Mouse (Mus musculus) CH12.LX (cell line): ENCODE results near the gene Rnf144b. TPM values are rescaled to one million over a fixed set of nuclear protein-coding genes. Genes with fewer than 3 reads are reported as not detected.

Experiments used
- DNase-seq: peaks from one replicate; pipeline ENCODE4 v3.0.0-alpha.2; 2013; ENCODE audit errors: extremely low read depth
- H3K27ac ChIP-seq: 2 replicates; pipeline ENCODE4 v1.5.1; 2012; ENCODE audit warnings: low read depth, mild to moderate bottlenecking, control low read depth, moderate library complexity; ENCODE audit not compliant: insufficient read depth
- H3K27me3 ChIP-seq: replicated peaks from 2 replicates; pipeline ENCODE3; 2012; ENCODE audit warnings: inconsistent platforms
- H3K36me3 ChIP-seq, 2 experiments: replicated peaks in 1 of 2; 2 replicates each; pipeline versions ENCODE3 to v1.6.1; 2012; ENCODE audit warnings: inconsistent platforms in 1 of 2, low read length in 1 of 2, mild to moderate bottlenecking in 1 of 2, mixed read lengths in 1 of 2, moderate library complexity in 1 of 2; ENCODE audit not compliant: control insufficient read depth in 1 of 2, insufficient read depth in 1 of 2
- H3K4me1 ChIP-seq, 2 experiments: 2 replicates each; pipeline ENCODE4 v1.6.1; 2012; ENCODE audit warnings: inconsistent platforms in 1 of 2, moderate library complexity in 1 of 2; ENCODE audit not compliant: insufficient read depth in 2 of 2, control insufficient read depth in 1 of 2
- H3K4me2 ChIP-seq: 2 replicates; pipeline ENCODE4 v1.6.1; 2012; ENCODE audit warnings: low read depth, mild to moderate bottlenecking, control low read depth; ENCODE audit not compliant: poor library complexity, insufficient read depth, severe bottlenecking
- H3K4me3 ChIP-seq, 3 experiments: fragments of 150-350 bp in 1 of 3; sonication (generic) in 1 of 3; replicated peaks in 1 of 3; 2 replicates each; pipeline versions ENCODE3 to v1.5.1; 2011 to 2012; ENCODE audit warnings: low read depth in 2 of 3, low read length in 2 of 3, mild to moderate bottlenecking in 2 of 3, moderate library complexity in 2 of 3, control low read depth in 1 of 3, improper control_type of control experiment in 1 of 3, inconsistent platforms in 1 of 3, mixed read lengths in 1 of 3; ENCODE audit not compliant: poor library complexity in 1 of 3
- H3K79me2 ChIP-seq: replicated peaks from 2 replicates; pipeline ENCODE4 v1.6.1; 2012; ENCODE audit warnings: mild to moderate bottlenecking, moderate library complexity; ENCODE audit not compliant: control insufficient read depth, poor library complexity, insufficient read depth, severe bottlenecking; ENCODE audit errors: extremely low read depth
- H3K9ac ChIP-seq: 2 replicates; pipeline ENCODE4 v1.6.1; 2012; ENCODE audit warnings: low read depth, mild to moderate bottlenecking, control low read depth, moderate library complexity; ENCODE audit not compliant: insufficient read depth
- H3K9me3 ChIP-seq: replicated peaks from 2 replicates; pipeline ENCODE3; 2012; ENCODE audit warnings: low read length, inconsistent platforms, mixed read lengths
- BHLHE40 ChIP-seq: IDR thresholded peaks from 2 replicates; pipeline ENCODE4 v1.6.1; 2011; ENCODE audit warnings: mild to moderate bottlenecking, low read depth, low read length, improper control_type of control experiment
- CHD1 ChIP-seq: IDR thresholded peaks from 2 replicates; pipeline ENCODE4 v1.6.1; 2012; ENCODE audit warnings: low read depth, low read length, improper control_type of control experiment, inconsistent platforms
- CTCF ChIP-seq, 2 experiments: IDR thresholded peaks in 1 of 2; conservative IDR thresholded peaks in 1 of 2; 2 replicates each; pipeline ENCODE4 v1.5.1; 2011 to 2012; ENCODE audit warnings: low read depth in 2 of 2, low read length in 2 of 2, improper control_type of control experiment in 1 of 2, inconsistent platforms in 1 of 2, mild to moderate bottlenecking in 1 of 2, moderate library complexity in 1 of 2
- E2F4 ChIP-seq: IDR thresholded peaks from 2 replicates; pipeline ENCODE4 v1.6.1; 2011; ENCODE audit warnings: low read depth, low read length, improper control_type of control experiment; ENCODE audit not compliant: insufficient replicate concordance
- ELF1 ChIP-seq: IDR thresholded peaks from 2 replicates; pipeline ENCODE4 v1.6.1; 2014; ENCODE audit warnings: low read depth, mild to moderate bottlenecking, inconsistent platforms, low read length, improper control_type of control experiment
- EP300 ChIP-seq: IDR thresholded peaks from 2 replicates; pipeline ENCODE4 v1.6.1; 2011; ENCODE audit warnings: low read length, improper control_type of control experiment
- HCFC1 ChIP-seq: IDR thresholded peaks from 2 replicates; pipeline ENCODE4 v1.6.1; 2012; ENCODE audit warnings: low read depth, mild to moderate bottlenecking, inconsistent platforms, low read length, improper control_type of control experiment
- IRF4 ChIP-seq: IDR thresholded peaks from 2 replicates; pipeline ENCODE4 v1.6.1; 2014; ENCODE audit warnings: low read depth, mild to moderate bottlenecking, inconsistent platforms, low read length, improper control_type of control experiment
- JUN ChIP-seq: IDR thresholded peaks from 2 replicates; pipeline ENCODE4 v1.6.1; 2011; ENCODE audit warnings: low read depth, mild to moderate bottlenecking, low read length, improper control_type of control experiment, moderate library complexity; ENCODE audit not compliant: insufficient read depth
- JUND ChIP-seq: conservative IDR thresholded peaks from 2 replicates; pipeline ENCODE4 v1.6.1; 2011; ENCODE audit warnings: low read depth, low read length, improper control_type of control experiment
- MAFK ChIP-seq: IDR thresholded peaks from 2 replicates; pipeline ENCODE4 v1.6.1; 2011; ENCODE audit warnings: low read length, improper control_type of control experiment; ENCODE audit not compliant: insufficient replicate concordance
- MAX ChIP-seq: IDR thresholded peaks from 2 replicates; pipeline ENCODE4 v1.6.1; 2011; ENCODE audit warnings: low read length, improper control_type of control experiment
- MAZ ChIP-seq: IDR thresholded peaks from 2 replicates; pipeline ENCODE4 v1.6.1; 2012; ENCODE audit warnings: low read depth, mild to moderate bottlenecking, inconsistent platforms, low read length, improper control_type of control experiment, moderate library complexity
- NELFE ChIP-seq: IDR thresholded peaks from 2 replicates; pipeline ENCODE4 v1.6.1; 2011; ENCODE audit warnings: low read depth, low read length, improper control_type of control experiment
- PAX5 ChIP-seq: IDR thresholded peaks from 2 replicates; pipeline ENCODE4 v1.6.1; 2012; ENCODE audit warnings: low read length, inconsistent platforms, mixed read lengths
- POLR2A ChIP-seq: IDR thresholded peaks from 2 replicates; pipeline ENCODE4 v1.6.1; 2011; ENCODE audit warnings: low read depth, mild to moderate bottlenecking, improper control_type of control experiment, low read length
- POLR2AphosphoS2 ChIP-seq: IDR thresholded peaks from 2 replicates; pipeline ENCODE4 v1.6.1; 2011; ENCODE audit warnings: low read depth, low read length, improper control_type of control experiment
- RCOR1 ChIP-seq: conservative IDR thresholded peaks from 2 replicates; pipeline ENCODE4 v1.6.1; 2012; ENCODE audit warnings: low read depth, mild to moderate bottlenecking, inconsistent platforms, low read length, improper control_type of control experiment
- SIN3A ChIP-seq: IDR thresholded peaks from 2 replicates; pipeline ENCODE4 v1.6.1; 2012; ENCODE audit warnings: low read length, improper control_type of control experiment, inconsistent platforms
- SMC3 ChIP-seq: IDR thresholded peaks from 2 replicates; pipeline ENCODE4 v1.6.1; 2011; ENCODE audit warnings: low read depth, low read length, improper control_type of control experiment
- TBP ChIP-seq: conservative IDR thresholded peaks from 2 replicates; pipeline ENCODE4 v1.6.1; 2011; ENCODE audit warnings: low read depth, low read length, improper control_type of control experiment
- TCF12 ChIP-seq: IDR thresholded peaks from 2 replicates; pipeline ENCODE4 v1.6.1; 2014; ENCODE audit warnings: low read depth, mild to moderate bottlenecking, inconsistent platforms, low read length, improper control_type of control experiment
- UBTF ChIP-seq: IDR thresholded peaks from 2 replicates; pipeline ENCODE4 v1.6.1; 2012; ENCODE audit warnings: low read depth, mild to moderate bottlenecking, inconsistent platforms, low read length, improper control_type of control experiment, moderate library complexity
- USF1 ChIP-seq: IDR thresholded peaks from 2 replicates; pipeline ENCODE4 v1.6.1; 2014; ENCODE audit warnings: low read depth, mild to moderate bottlenecking, inconsistent platforms, low read length, improper control_type of control experiment
- USF2 ChIP-seq: conservative IDR thresholded peaks from 2 replicates; pipeline ENCODE4 v1.6.1; 2011; ENCODE audit warnings: low read depth, low read length, improper control_type of control experiment
- ZC3H11A ChIP-seq: IDR thresholded peaks from 2 replicates; pipeline ENCODE4 v1.6.1; 2012; ENCODE audit warnings: low read depth, mild to moderate bottlenecking, inconsistent platforms, low read length, improper control_type of control experiment
- ZKSCAN1 ChIP-seq: IDR thresholded peaks from 2 replicates; pipeline ENCODE4 v1.6.1; 2012; ENCODE audit warnings: low read depth, inconsistent platforms, low read length, improper control_type of control experiment, borderline replicate concordance
- ZMIZ1 ChIP-seq: IDR thresholded peaks from 2 replicates; pipeline ENCODE4 v1.6.1; 2012; ENCODE audit warnings: low read depth, mild to moderate bottlenecking, inconsistent platforms, low read length, improper control_type of control experiment
- ZNF384 ChIP-seq: IDR thresholded peaks from 2 replicates; pipeline ENCODE4 v1.6.1; 2012; ENCODE audit warnings: low read depth, low read length, improper control_type of control experiment, inconsistent platforms
- dilution Hi-C: fragments of 300-500 bp; cut with MboI; formaldehyde crosslinking; loops from 2 replicates; pipeline ENCODE4 v1.14.3; 2020; ENCODE audit warnings: low sequenced_read_pairs; ENCODE audit not compliant: extremely low pct_unique_long_range_greater_than_20kb, extremely low pct_ligation_motif_present
- in situ Hi-C: fragments of 300-500 bp; cut with MboI; formaldehyde crosslinking; loops from 3 replicates; pipeline ENCODE4 v1.14.3; 2019; ENCODE audit warnings: low sequenced_read_pairs, low pct_ligation_motif_present, low pct_unique_long_range_greater_than_20kb, mixed read lengths
- polyA plus RNA-seq: library from polyadenylated mRNA; unstranded; fragments of >175 nt; gene quantifications from 2 replicates; pipeline ENCODE4 v1.2.1, GENCODE M21; 2012; ENCODE audit warnings: low read depth; ENCODE audit not compliant: insufficient read length
- total RNA-seq, 2 experiments: library from RNA; depleted of rRNA; stranded (reverse); fragments of 300-350 nt in 1 of 2; fragments of >200 nt in 1 of 2; gene quantifications; 2 replicates each; pipeline ENCODE4 v1.2.3; 2012 to 2014

Rnf144b gene
- total and polyA plus RNA-seq, 3 experiments, result not detected

- Histone ChIP-seq H3K9ac (no peak overlapping the region), H3K4me2 (no peak overlapping the region), H3K9me3 (peaks cover 5% of the 10 kb centered on the region), H3K4me3 (no peak overlapping the region), H3K79me2 (no peaks in the 10 kb centered on the region), H3K36me3 (no peaks in the 10 kb centered on the region), H3K27ac (no peak overlapping the region), H3K4me1 (no peaks in the 10 kb centered on the region), H3K27me3 (peaks cover 2% of the 10 kb centered on the region)
- no peak for DNase-seq
- in situ Hi-C loops (no loop called here), dilution Hi-C loops (no loop called here)
- no peak for TF ChIP-seq JUND
- TF ChIP-seq ZMIZ1, result no peak
- TF ChIP-seq CHD1, result no peak
- TF ChIP-seq IRF4, result no peak
- no peak for TF ChIP-seq PAX5
- no peak for TF ChIP-seq HCFC1
- TF ChIP-seq USF1, result no peak
- TF ChIP-seq UBTF, result no peak
- no peak for TF ChIP-seq TBP
- TF ChIP-seq JUN, result no peak
- TF ChIP-seq MAZ, result no peak
- TF ChIP-seq BHLHE40, result no peak
- no peak for TF ChIP-seq NELFE
- TF ChIP-seq E2F4, result no peak
- TF ChIP-seq RCOR1, result no peak
- no peak for TF ChIP-seq POLR2A
- no peak for TF ChIP-seq ELF1
- TF ChIP-seq SMC3, result no peak
- no peak for TF ChIP-seq CTCF (conservative IDR thresholded peaks at IDR 0.05 in 1 of 2, IDR thresholded peaks at IDR 0.05 in 1 of 2; ENCODE audit: low read depth in 2 of 2, low read length in 2 of 2)
- TF ChIP-seq TCF12, result no peak
These were observed 144.0 kb downstream of the Rnf144b start for GRCm38 (mm10) chr13:47266411-47266810.

DNA sequence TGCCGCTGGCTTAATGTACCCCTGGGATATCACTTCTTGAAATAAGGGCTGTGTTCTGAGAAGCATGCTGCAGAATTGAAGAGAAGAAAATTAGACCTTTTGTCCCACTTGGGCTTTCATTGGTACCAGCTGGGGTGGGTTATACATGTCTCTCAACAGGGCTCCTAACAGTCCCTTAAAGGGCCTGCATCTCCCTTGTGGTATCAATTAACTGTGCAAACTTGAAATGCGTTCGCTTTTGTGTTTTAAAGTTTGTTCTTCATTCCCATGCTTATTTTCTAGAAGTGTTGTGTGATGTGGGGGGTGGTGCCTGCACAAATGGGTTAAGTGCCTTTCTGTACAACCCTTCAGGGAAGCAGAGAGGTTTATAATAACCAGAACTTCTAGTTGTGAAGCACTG lies 145.8 kb downstream of the Rnf144b start:
- Histone ChIP-seq H3K9me3 (peaks cover 5% of the 10 kb centered on the region), H3K27me3 (peaks cover 2% of the 10 kb centered on the region), H3K4me1 (peaks cover 0 to 5% of the 10 kb centered on the region in 2 experiments; a peak in 2 of 4 replicates), H3K4me3 (no peak overlapping the region), H3K27ac (no peak overlapping the region), H3K4me2 (no peak overlapping the region), H3K36me3 (no peaks in the 10 kb centered on the region), H3K79me2 (no peaks in the 10 kb centered on the region), H3K9ac (no peak overlapping the region)
- no peak for DNase-seq
- dilution Hi-C loops (no loop called here), in situ Hi-C loops (no loop called here)
- TF ChIP-seq ELF1 (no peak), E2F4 (no peak), MAZ (no peak), JUND (no peak), NELFE (no peak), USF2 (no peak), MAX (no peak), CHD1 (no peak), BHLHE40 (no peak), EP300 (no peak), ZNF384 (no peak), POLR2A (no peak), UBTF (no peak), POLR2AphosphoS2 (no peak), SMC3 (no peak), ZKSCAN1 (no peak), MAFK (no peak), TBP (no peak), SIN3A (no peak), ZC3H11A (no peak)
